Mouse (Mus musculus) limb, embryonic 15.5 days (tissue): Measurements from ENCODE around the gene Psmb3. TPM values are rescaled to one million over a fixed set of nuclear protein-coding genes. Genes with fewer than 3 reads are reported as not detected.

Experiments
- ATAC-seq: fragments of 200-750 bp; cut with Nextera tagmentation; 2 replicates; pipeline ENCODE4 v1.8.0; 2017; ENCODE audit warnings: low read depth, moderate TSS enrichment; ENCODE audit not compliant: insufficient number of reproducible peaks, low FRiP score, low TSS enrichment
- H3K27ac ChIP-seq: fragments of 300-500 bp; sonication (generic); 2 replicates; pipeline ENCODE4 v1.5.1; 2015; ENCODE audit warnings: moderate library complexity, mild to moderate bottlenecking, inconsistent platforms
- H3K27me3 ChIP-seq: fragments of 300-500 bp; sonication (generic); 2 replicates; pipeline ENCODE4 v1.6.1; 2015; ENCODE audit warnings: inconsistent platforms
- H3K36me3 ChIP-seq: fragments of 300-500 bp; sonication (generic); 2 replicates; pipeline ENCODE4 v1.6.1; 2015; ENCODE audit warnings: inconsistent platforms
- H3K4me1 ChIP-seq: fragments of 300-500 bp; sonication (generic); 2 replicates; pipeline ENCODE4 v1.6.1; 2015; ENCODE audit warnings: inconsistent platforms
- H3K4me2 ChIP-seq: fragments of 300-500 bp; sonication (generic); 2 replicates; pipeline ENCODE4 v1.6.1; 2015; ENCODE audit warnings: mild to moderate bottlenecking, inconsistent platforms
- H3K4me3 ChIP-seq: fragments of 300-500 bp; sonication (generic); 2 replicates; pipeline ENCODE4 v1.5.1; 2015; ENCODE audit warnings: mild to moderate bottlenecking, inconsistent platforms
- H3K9ac ChIP-seq: fragments of 300-500 bp; sonication (generic); 2 replicates; pipeline ENCODE4 v1.6.1; 2015; ENCODE audit warnings: inconsistent platforms
- H3K9me3 ChIP-seq: fragments of 300-500 bp; sonication (generic); 2 replicates; pipeline ENCODE4 v1.6.1; 2016; ENCODE audit warnings: inconsistent platforms
- WGBS: fragments of 180-500 bp; shearing (Covaris S2); methylation state at CpG from one replicate; pipeline ENCODE4 v1.1.7; 2015; 5-methylcytosine and 5-hydroxymethylcytosine counted together
- microRNA-seq: library from miRNA; unstranded; fragments of <30 nt; microRNA quantifications from one replicate; pipeline ENCODE4, GENCODE M21; 2016
- polyA plus RNA-seq: library from polyadenylated mRNA; unstranded; fragments of >200 nt; fragmentation: Nextera tagmentation; extraction: Ambion mirVana; gene quantifications from 2 replicates; pipeline ENCODE4 v1.2.1, GENCODE M21; 2015

The Psmb3 gene
- polyA plus RNA-seq, 1 experiment from 2014 or later, result 414 TPM

DNA sequence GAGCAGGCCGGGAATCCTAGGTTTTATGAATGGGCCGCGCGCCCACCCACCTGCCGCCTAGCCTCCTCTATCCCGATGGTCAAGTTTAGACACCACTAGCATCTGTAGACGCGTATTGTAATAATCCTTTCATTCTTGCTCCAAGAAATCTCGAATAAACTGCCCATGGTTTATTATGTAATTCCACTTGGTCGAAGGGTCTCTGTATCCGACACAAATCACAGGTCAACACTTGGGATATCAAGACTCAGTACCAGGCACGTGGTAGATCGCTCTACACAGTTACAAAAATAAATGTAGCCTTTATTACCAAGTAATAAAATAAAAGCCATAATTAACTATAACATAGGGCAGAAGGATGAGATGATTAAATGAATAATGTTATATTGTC, 42.1 kb downstream of the Psmb3 start:
- WGBS, result 10% methylated on average over 13 of the region's 13 CpGs
- H3K36me3 ChIP-seq, result peaks cover 41% of the 10 kb centered on the region
- H3K4me1 ChIP-seq, result peaks cover 23% of the 10 kb centered on the region
- H3K9me3 ChIP-seq, result no peaks in the 10 kb centered on the region
- no peaks in the 10 kb centered on the region for H3K27me3 ChIP-seq
- no peak for ATAC-seq
- H3K27ac ChIP-seq, result no peak overlapping the region
- H3K4me2 ChIP-seq, result peak overlapping the region; percentile 48
- H3K4me3 ChIP-seq, result peak overlapping the region; percentile 80
- H3K9ac ChIP-seq, result no peak overlapping the region

DNA sequence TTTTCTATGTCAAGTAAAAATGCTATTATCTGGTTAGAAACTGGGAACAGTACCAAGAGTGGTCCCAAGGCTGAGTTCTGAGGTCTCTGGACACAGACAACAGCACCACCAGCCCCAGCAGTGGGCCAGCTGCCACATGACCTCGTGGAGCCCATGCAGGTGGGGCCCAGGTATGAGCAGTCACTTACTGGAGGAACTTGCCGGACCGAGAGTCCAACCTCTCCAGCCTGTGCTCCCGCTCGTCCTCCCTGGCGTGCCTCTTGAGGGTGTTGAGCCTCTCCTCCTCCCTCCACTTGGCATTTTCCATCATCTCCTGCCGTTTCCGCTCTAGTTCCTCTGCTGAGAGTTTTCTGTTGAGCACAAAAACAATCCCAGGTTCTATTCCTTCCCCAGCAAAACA, 44.6 kb downstream of the Psmb3 start:
- Histone ChIP-seq H3K9me3 (no peaks in the 10 kb centered on the region), H3K4me1 (peaks cover 12% of the 10 kb centered on the region), H3K4me3 (no peak overlapping the region), H3K36me3 (peaks cover 62% of the 10 kb centered on the region), H3K4me2 (no peak overlapping the region), H3K27ac (no peak overlapping the region), H3K9ac (no peak overlapping the region), H3K27me3 (no peaks in the 10 kb centered on the region)
- no peak for ATAC-seq
- WGBS, result 85% methylated on average over 8 of the region's 8 CpGs

DNA sequence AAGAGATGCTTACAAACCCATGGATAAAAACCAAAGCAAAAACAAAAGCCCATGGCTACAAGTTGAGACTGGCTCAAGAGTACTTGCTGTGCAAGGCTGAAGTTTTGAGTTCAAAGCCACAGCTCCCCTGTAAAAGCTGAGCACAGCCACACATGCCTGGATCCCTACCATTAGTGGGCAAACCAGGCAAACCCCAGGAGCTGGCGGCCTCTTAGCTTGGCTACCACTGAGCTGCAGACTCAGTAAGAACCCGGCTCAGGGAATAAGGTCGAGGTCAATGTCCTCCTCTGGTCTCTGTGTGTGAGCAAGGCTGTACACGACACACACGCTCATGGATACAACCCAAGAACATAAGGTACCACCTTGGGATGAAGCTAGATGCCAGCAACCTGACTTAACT, 45.3 kb downstream of the Psmb3 start:
- Histone ChIP-seq H3K4me3 (no peak overlapping the region), H3K27ac (no peak overlapping the region), H3K36me3 (peaks cover 69% of the 10 kb centered on the region), H3K9me3 (no peaks in the 10 kb centered on the region), H3K9ac (no peak overlapping the region), H3K4me1 (peaks cover 5% of the 10 kb centered on the region), H3K4me2 (no peak overlapping the region), H3K27me3 (no peaks in the 10 kb centered on the region)
- 91% methylated on average over 5 of the region's 5 CpGs for WGBS
- ATAC-seq, result no peak

DNA sequence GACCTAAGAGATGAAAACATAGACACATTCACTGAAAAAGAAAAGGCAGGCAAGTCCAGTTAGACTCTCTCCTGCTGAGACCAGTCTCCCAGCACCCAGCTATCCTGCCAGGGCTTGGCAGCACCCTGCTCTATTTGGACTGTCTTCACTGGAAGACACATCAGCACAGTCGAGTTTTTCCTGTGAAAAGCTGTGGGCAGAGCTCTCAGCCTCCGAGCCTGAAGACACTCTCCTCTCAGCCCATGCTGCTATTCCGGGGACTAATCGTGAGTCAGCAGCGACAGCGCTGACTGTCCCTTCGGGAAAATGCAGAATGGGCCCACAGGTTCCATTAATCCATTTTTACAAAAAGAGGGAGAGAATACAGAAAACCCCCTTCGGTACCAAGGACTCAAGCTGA, 50.1 kb downstream of the Psmb3 start:
- ATAC-seq, result no peak
- WGBS, result 94% methylated on average over 8 of the region's 8 CpGs

DNA sequence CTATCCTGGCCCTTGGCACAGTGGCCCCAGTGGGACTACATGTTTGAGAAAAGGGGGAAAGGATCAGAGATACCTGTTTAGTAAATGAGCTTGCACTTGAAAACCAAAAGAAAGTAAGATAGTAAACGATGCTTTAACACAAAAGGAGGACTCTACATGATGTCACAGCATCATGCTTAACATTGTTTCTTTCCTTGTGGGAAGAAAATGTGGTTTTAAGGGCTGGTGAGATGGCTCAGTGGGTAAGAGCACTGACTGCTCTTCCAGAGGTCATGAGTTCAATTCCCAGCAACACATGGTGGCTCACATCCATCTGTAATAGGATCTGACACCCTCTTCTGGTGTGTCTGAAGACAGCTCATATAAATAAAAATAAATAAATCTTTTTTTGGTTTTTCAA, 54.9 kb downstream of the Psmb3 start:
- H3K4me1 ChIP-seq, result no peaks in the 10 kb centered on the region
- no peaks in the 10 kb centered on the region for H3K27me3 ChIP-seq
- no peak overlapping the region for H3K4me3 ChIP-seq
- no peak overlapping the region for H3K27ac ChIP-seq
- no peaks in the 10 kb centered on the region for H3K9me3 ChIP-seq
- H3K4me2 ChIP-seq, result no peak overlapping the region
- H3K9ac ChIP-seq, result no peak overlapping the region
- no peak for ATAC-seq
- H3K36me3 ChIP-seq, result peaks cover 79% of the 10 kb centered on the region
- WGBS, result 98% methylated on average over 1 of the region's 1 CpGs

More for the DNA sequence above, 50.1 kb downstream of the Psmb3 start:
- no peaks in the 10 kb centered on the region for H3K9me3 ChIP-seq
- no peak overlapping the region for H3K9ac ChIP-seq
- H3K27me3 ChIP-seq, result no peaks in the 10 kb centered on the region
- H3K27ac ChIP-seq, result no peak overlapping the region
- no peaks in the 10 kb centered on the region for H3K4me1 ChIP-seq
- peaks cover 87% of the 10 kb centered on the region for H3K36me3 ChIP-seq
- no peak overlapping the region for H3K4me3 ChIP-seq
- no peak overlapping the region for H3K4me2 ChIP-seq

DNA sequence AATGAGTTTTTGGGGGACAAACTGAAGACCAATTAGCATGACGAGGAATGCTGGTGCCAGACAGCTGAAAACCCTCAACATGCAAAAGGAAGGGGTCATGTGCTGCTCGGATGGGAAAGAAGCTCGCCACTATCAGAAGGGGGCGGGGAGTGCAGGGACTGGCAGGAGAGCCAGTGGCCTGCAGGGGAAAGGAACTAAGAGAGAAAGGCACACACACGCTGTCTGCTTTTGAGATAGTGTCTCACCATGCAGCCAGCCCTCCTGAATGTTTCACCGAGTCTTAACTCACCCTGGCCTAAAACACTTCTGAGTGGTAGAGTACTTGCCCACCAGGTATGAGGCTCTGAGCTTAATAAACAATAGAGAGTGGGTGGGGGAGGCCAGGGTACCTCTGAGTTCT, 55.7 kb downstream of the Psmb3 start:
- ATAC-seq, result no peak
- Histone ChIP-seq H3K4me1 (no peaks in the 10 kb centered on the region), H3K36me3 (peaks cover 76% of the 10 kb centered on the region), H3K9ac (no peak overlapping the region), H3K27me3 (no peaks in the 10 kb centered on the region), H3K4me2 (no peak overlapping the region), H3K4me3 (no peak overlapping the region), H3K9me3 (no peaks in the 10 kb centered on the region), H3K27ac (no peak overlapping the region)
- 83% methylated on average over 6 of the region's 6 CpGs for WGBS

DNA sequence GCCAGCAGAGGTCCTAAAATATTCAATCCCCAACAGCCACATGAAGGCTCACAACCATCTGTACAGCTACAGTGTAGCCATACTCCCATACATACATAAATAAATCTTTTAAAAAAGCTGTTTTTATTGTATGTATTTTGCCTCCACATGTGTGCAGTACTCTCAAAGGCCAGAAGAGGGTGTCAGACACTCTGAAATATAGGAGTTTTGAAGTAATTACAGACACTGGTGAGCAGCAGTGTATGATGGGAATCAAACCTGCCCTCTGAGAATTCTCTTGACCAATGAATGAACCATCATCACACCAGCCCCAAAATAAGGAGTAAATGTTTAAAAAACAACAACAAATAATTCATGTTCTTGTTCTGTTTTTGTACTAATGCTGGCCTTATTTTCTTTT, 58.4 kb downstream of the Psmb3 start:
- Histone ChIP-seq H3K9ac (no peak overlapping the region), H3K27ac (no peak overlapping the region), H3K36me3 (peaks cover 58% of the 10 kb centered on the region), H3K4me2 (no peak overlapping the region), H3K4me1 (peaks cover 16% of the 10 kb centered on the region), H3K9me3 (no peaks in the 10 kb centered on the region), H3K4me3 (no peak overlapping the region), H3K27me3 (no peaks in the 10 kb centered on the region)
- no peak for ATAC-seq

Small RNAs within 50 kb of the gene (microRNA-seq; reads per million reads assigned to microRNA genes)
- not detected for gene Gm24158
- not detected for gene Mir6927
- gene Mir8102, result not detected

Other genes with a start within 250 kb of the Psmb3 start
- gene 4933428G20Rik, start 203.1 kb upstream of the Psmb3 start, polyA plus RNA-seq, result 0.93 and 1.1 TPM in 2 replicates
- gene Srcin1, start 127.2 kb upstream of the Psmb3 start, polyA plus RNA-seq, result 0.89 and 0.92 TPM in 2 replicates
- 1.9 and 3.2 TPM in 2 replicates for gene Epop, start 73.7 kb upstream of the Psmb3 start, polyA plus RNA-seq
- gene Mllt6, start 40.0 kb upstream of the Psmb3 start, polyA plus RNA-seq, result 2.4 and 2.6 TPM in 2 replicates
- 13.5 and 18.6 TPM in 2 replicates for gene Cisd3, start 17.6 kb upstream of the Psmb3 start, polyA plus RNA-seq
- gene Pcgf2, start 2.9 kb upstream of the Psmb3 start, polyA plus RNA-seq, result 13.1 and 14.7 TPM in 2 replicates
- 1.7 and 2.2 TPM in 2 replicates for gene Pip4k2b, start 41.3 kb downstream of the Psmb3 start, polyA plus RNA-seq
- 17.3 and 19.1 TPM in 2 replicates for gene Cwc25, start 63.2 kb downstream of the Psmb3 start, polyA plus RNA-seq
- gene 1700001P01Rik, start 72.5 kb downstream of the Psmb3 start, polyA plus RNA-seq, result 0.35 TPM in 1 of 2 replicates, not detected in the other
- 447 and 586 TPM in 2 replicates for gene Rpl23, start 79.0 kb downstream of the Psmb3 start, polyA plus RNA-seq
- 128 and 131 TPM in 2 replicates for gene Lasp1, start 95.6 kb downstream of the Psmb3 start, polyA plus RNA-seq
- 4.5 and 5.3 TPM in 2 replicates for gene B230217C12Rik, start 137.4 kb downstream of the Psmb3 start, polyA plus RNA-seq
- 0.26 and 0.74 TPM in 2 replicates for gene Fbxo47, start 180.8 kb downstream of the Psmb3 start, polyA plus RNA-seq